Mouse (Mus musculus): Measurements from ENCODE around the gene Glo1. TPM values are rescaled to one million over a fixed set of nuclear protein-coding genes. Genes with fewer than 3 reads are reported as not detected.
"Not testable (repeated sequence)": the region's sequence is repeated elsewhere in the genome, so short reads cannot be mapped to it uniquely, and the experiment has no call there.

The Glo1 gene
- polyA plus RNA-seq, 1 experiment, result not detected

DNA sequence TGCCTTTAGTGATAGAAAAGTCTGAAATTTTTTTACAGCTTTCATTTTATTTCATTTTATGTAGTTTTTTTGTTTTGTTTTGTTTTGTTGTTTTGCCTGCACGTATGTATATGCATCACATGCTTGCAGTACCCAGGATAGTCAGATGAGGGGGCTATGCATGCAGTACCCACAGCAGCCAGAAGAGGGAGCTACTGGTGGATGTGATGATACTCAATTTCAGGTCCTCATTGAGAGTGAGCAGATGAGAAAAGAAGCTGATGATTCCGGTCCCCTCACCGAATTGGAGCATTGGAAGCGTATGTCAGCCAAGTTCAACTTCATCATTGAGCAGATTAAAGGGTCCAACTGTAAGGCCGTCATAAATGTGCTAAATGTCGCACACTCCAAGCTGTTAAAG is 26.3 kb upstream of the Glo1 start:
- TF ChIP-seq POLR2A (IDR thresholded peaks at IDR 0.05; ENCODE audit: insufficient read depth, low read depth, low read length) (no peak), CTCF (IDR thresholded peaks at IDR 0.05; ENCODE audit: insufficient read depth, low read depth, low read length) (no peak)
- Histone ChIP-seq H3K4me3 (ENCODE audit: insufficient read depth, low read depth, low read length) (no peak overlapping the region), H3K4me1 (ENCODE audit: control insufficient read depth, insufficient read depth, low read length) (no peaks in the 10 kb centered on the region), H3K27ac (ENCODE audit: insufficient read depth, low read depth, low read length) (no peak overlapping the region)
- WGBS, result 96% methylated on average over 6 of the region's 6 CpGs

DNA sequence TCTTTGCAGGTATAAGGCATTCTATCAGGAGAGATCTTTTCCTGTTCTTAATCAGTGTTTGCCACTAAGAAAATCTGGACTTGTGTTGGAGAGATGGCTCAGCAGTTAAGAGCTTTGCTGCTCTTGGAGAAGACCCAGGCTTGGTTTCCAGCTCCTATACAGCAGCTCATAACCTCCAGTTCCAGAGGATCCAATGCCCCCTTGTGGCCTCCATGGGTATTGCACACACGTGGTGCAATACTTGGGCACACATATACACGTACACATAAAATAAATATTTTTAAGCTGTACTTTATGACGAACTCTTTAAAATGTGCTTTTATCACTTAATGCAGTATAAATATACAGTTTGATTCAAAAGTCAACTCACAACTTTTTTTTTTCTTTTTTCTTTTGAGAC is 22.1 kb upstream of the Glo1 start:
- 95% methylated on average over 3 of the region's 3 CpGs for WGBS
- no peak overlapping the region for H3K4me3 ChIP-seq (ENCODE audit: insufficient read depth, low read depth, low read length)
- H3K27ac ChIP-seq (ENCODE audit: insufficient read depth, low read depth, low read length), result no peak overlapping the region
- no peak for TF ChIP-seq CTCF (IDR thresholded peaks at IDR 0.05; ENCODE audit: insufficient read depth, low read depth, low read length)
- TF ChIP-seq POLR2A (IDR thresholded peaks at IDR 0.05; ENCODE audit: insufficient read depth, low read depth, low read length), result no peak
- H3K4me1 ChIP-seq (ENCODE audit: control insufficient read depth, insufficient read depth, low read length), result no peaks in the 10 kb centered on the region

DNA sequence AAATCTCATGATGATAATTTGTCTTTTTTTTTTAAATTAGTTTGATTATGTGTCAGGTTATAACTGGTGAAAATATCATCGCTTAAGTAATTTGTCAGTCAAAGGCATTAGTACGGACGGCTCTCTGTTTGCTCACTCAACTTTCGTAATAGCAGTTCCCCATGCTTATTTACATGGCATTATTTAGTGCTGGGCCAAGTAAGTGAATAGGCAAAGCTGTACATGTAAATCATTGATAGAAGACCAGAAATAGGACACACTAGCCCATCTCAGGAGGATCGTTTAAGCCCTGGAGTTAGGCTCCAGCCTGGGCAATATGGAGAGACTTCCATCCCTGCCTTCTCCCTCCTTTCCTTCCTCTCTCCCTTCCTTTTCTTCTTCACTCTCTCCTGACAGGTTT is 14.2 kb upstream of the Glo1 start:
- TF ChIP-seq CTCF (IDR thresholded peaks at IDR 0.05; ENCODE audit: insufficient read depth, low read depth, low read length), result no peak
- no peak for TF ChIP-seq POLR2A (IDR thresholded peaks at IDR 0.05; ENCODE audit: insufficient read depth, low read depth, low read length)
- WGBS, result 98% methylated on average over 5 of the region's 5 CpGs
- Histone ChIP-seq H3K27ac (ENCODE audit: insufficient read depth, low read depth, low read length) (no peak overlapping the region), H3K4me3 (ENCODE audit: insufficient read depth, low read depth, low read length) (no peak overlapping the region), H3K4me1 (ENCODE audit: control insufficient read depth, insufficient read depth, low read length) (no peaks in the 10 kb centered on the region)

DNA sequence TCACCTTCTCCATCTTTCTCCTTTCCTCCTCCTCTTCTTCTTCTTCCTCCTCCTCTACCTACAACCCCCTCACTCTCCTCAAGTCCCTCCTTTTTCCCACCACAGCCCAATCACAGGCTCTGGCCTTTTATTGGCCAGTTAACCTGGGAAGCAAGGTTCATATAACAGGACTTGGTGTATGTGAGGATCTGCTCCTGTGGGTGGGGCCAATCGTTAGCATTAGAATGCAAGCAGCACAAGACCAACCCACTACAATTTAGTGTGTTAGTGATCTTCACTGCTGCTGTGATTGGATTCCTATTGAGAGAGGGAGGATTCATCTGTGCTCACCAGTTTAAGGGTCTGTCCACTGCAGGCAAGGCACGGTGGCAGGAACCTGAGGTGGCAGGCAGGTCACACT is 12.3 kb upstream of the Glo1 start:
- TF ChIP-seq CTCF (IDR thresholded peaks at IDR 0.05; ENCODE audit: insufficient read depth, low read depth, low read length) (no peak), POLR2A (IDR thresholded peaks at IDR 0.05; ENCODE audit: insufficient read depth, low read depth, low read length) (no peak)
- Histone ChIP-seq H3K4me3 (ENCODE audit: insufficient read depth, low read depth, low read length) (no peak overlapping the region), H3K27ac (ENCODE audit: insufficient read depth, low read depth, low read length) (no peak overlapping the region), H3K4me1 (ENCODE audit: control insufficient read depth, insufficient read depth, low read length) (no peaks in the 10 kb centered on the region)
- 64% methylated on average over 2 of the region's 2 CpGs for WGBS

DNA sequence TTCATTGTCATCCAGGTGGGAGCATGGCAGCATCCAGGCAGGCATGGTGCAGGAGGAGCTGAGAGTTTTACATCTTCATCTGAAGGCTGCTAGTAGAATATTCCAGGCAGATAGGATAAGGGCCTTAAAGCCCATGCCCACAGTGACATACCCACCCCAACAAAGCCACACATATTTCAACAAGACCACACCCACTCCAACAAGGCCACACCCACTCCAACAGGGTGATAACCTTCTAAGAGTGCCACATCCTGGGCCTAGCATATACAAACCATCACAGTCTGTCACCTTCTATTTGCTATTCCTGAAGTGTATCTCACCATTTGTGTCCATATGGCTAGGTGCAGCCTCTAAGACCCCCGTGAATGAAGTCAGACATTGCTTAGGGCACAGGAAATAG is 11.0 kb upstream of the Glo1 start:
- Histone ChIP-seq H3K4me3 (ENCODE audit: insufficient read depth, low read depth, low read length) (no peak overlapping the region), H3K4me1 (ENCODE audit: control insufficient read depth, insufficient read depth, low read length) (no peaks in the 10 kb centered on the region), H3K27ac (ENCODE audit: insufficient read depth, low read depth, low read length) (no peak overlapping the region)
- WGBS, result 76% methylated on average over 1 of the region's 1 CpGs
- TF ChIP-seq POLR2A (IDR thresholded peaks at IDR 0.05; ENCODE audit: insufficient read depth, low read depth, low read length) (no peak), CTCF (IDR thresholded peaks at IDR 0.05; ENCODE audit: insufficient read depth, low read depth, low read length) (no peak)

DNA sequence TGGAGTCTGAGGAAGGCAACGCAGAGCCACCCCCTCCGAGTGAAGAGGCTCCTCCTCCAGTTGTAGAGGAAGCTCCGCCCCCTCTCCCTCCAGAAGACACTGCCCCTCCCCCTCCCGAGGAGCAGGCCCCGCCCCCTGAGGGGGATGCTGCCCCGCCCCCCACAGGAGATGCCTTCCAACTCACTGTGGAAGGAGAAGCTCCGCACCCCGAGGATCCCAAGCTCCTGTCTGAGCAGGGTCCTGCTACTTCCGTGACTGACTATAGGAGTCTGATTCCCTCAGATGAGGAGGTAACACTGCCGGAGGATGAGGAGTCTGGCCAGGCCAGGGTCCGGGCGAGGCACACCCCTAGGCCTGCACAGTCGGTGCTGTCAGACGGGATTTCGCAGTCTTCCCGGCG is 8.7 kb upstream of the Glo1 start:
- Histone ChIP-seq H3K4me1 (ENCODE audit: control insufficient read depth, insufficient read depth, low read length) (no peaks in the 10 kb centered on the region), H3K4me3 (ENCODE audit: insufficient read depth, low read depth, low read length) (no peak overlapping the region; the same call in 1 of the 2 replicates), H3K27ac (ENCODE audit: insufficient read depth, low read depth, low read length) (no peak overlapping the region)
- 32% methylated on average over 15 of the region's 17 CpGs for WGBS
- TF ChIP-seq CTCF (IDR thresholded peaks at IDR 0.05; ENCODE audit: insufficient read depth, low read depth, low read length), result no peak
- no peak for TF ChIP-seq POLR2A (IDR thresholded peaks at IDR 0.05; ENCODE audit: insufficient read depth, low read depth, low read length)

DNA sequence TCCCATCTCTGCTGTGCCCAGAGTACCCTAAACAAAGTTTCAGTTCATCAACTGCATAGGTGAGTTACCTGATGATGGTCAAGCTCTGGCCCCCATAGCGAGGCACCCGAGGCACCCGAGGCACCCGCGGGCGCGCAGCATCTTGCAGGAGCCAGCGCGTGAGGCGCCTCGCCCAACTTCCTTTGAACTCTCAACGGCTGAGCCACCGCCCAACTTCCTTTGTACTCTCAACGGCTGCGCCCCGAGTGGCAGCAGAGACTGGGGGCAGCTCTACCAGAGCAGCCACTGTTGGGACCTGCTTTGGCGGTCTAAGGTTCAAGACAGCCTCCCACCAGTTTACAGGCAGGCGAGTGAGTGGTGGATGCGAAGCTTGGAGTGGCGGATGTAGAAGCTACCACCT is 2.5 kb downstream of the Glo1 start, which contains the start of gene Dnah8:
Gene Dnah8, plus strand, starts transcription at position 223 of the 400 bp plus-strand sequence.
- not testable (repeated sequence) for H3K4me3 ChIP-seq (ENCODE audit: insufficient read depth, low read depth, low read length); H3K4me1 ChIP-seq (ENCODE audit: control insufficient read depth, insufficient read depth, low read length); H3K27ac ChIP-seq (ENCODE audit: insufficient read depth, low read depth, low read length)
- no CpG with 5 or more reads among the region's 20 CpGs for WGBS

DNA sequence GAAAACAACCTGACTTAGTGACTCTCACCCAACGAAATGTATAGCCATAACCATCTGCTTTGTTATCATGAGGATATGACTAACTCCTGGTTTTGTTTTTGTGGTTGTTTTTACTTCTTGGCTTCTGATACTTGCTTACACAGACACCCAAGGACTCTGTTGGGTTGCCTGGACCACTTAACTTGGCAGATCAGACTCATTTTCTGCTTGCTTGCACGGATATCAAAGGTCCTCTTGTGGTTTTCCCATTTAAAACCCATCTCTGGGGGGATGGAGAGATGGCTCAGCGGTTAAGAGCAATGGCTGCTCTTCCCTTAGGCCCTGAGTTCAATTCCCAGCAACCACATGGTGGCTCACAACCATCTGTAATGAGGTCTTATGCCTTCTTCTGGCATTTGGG is 3.5 kb downstream of the Glo1 start:
- TF ChIP-seq CTCF (IDR thresholded peaks at IDR 0.05; ENCODE audit: insufficient read depth, low read depth, low read length), result no peak
- Histone ChIP-seq H3K27ac (ENCODE audit: insufficient read depth, low read depth, low read length) (no peak overlapping the region), H3K4me1 (ENCODE audit: control insufficient read depth, insufficient read depth, low read length) (no peaks in the 10 kb centered on the region), H3K4me3 (ENCODE audit: insufficient read depth, low read depth, low read length) (no peak overlapping the region)
- WGBS, result 87% methylated on average over 3 of the region's 3 CpGs

DNA sequence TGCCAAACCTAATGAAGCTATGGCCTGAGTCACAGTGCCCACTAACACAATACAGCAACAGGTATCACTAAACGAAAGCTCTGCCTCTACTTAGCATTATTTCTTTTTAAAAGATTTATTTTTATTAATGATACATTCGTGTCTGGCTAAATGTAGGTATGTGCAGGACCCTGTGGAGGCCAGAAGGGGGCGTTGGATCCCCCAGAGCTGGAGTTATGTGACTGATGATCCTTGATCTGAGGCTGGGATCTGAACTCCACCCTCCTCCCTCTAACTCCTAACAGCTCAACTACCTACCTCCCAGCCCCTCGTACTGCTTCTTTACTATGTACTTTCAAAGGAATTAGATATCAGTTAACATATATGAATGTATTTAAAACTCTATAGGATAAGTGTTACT is 5.2 kb downstream of the Glo1 start:
- Histone ChIP-seq H3K4me3 (ENCODE audit: insufficient read depth, low read depth, low read length) (no peak overlapping the region), H3K27ac (ENCODE audit: insufficient read depth, low read depth, low read length) (no peak overlapping the region), H3K4me1 (ENCODE audit: control insufficient read depth, insufficient read depth, low read length) (no peaks in the 10 kb centered on the region)
- TF ChIP-seq CTCF (IDR thresholded peaks at IDR 0.05; ENCODE audit: insufficient read depth, low read depth, low read length) (no peak), POLR2A (IDR thresholded peaks at IDR 0.05; ENCODE audit: insufficient read depth, low read depth, low read length) (no peak)
- 70% methylated on average over 4 of the region's 4 CpGs for WGBS

DNA sequence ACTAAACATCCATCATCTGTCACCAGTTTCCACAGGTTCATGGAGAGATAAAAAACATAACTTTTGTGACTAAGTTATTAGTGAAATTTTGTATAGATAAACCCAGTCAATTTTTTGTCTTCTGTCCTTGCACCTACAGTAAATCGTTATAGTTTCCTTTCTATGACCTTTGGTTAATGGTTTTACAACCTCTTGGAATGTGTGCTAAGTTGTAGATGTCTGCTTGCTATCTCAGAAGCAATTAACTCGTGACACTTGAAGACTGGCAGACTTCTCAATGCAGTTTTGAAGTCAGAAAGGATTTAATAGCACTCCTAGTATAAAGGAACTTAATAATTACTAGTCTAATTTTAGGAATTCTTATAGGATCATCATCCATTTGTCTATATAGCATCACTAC is 6.1 kb downstream of the Glo1 start:
- no peaks in the 10 kb centered on the region for H3K4me1 ChIP-seq (ENCODE audit: control insufficient read depth, insufficient read depth, low read length)
- TF ChIP-seq CTCF (IDR thresholded peaks at IDR 0.05; ENCODE audit: insufficient read depth, low read depth, low read length), result no peak
- no peak for TF ChIP-seq POLR2A (IDR thresholded peaks at IDR 0.05; ENCODE audit: insufficient read depth, low read depth, low read length)
- no peak overlapping the region for H3K4me3 ChIP-seq (ENCODE audit: insufficient read depth, low read depth, low read length)
- no peak overlapping the region for H3K27ac ChIP-seq (ENCODE audit: insufficient read depth, low read depth, low read length)
- WGBS, result 84% methylated on average over 2 of the region's 2 CpGs
